Mouse (Mus musculus) hindbrain, embryonic 11.5 days (tissue): ENCODE measurements around the gene Rims3. TPM values are rescaled to one million over a fixed set of nuclear protein-coding genes. Genes with fewer than 3 reads are reported as not detected.

ENCODE experiments used
- ATAC-seq: fragments of 200-750 bp; cut with Nextera tagmentation; 2 replicates; pipeline ENCODE4 v1.8.0; 2017; ENCODE audit warnings: mild to moderate bottlenecking, moderate TSS enrichment, moderate library complexity; ENCODE audit not compliant: low FRiP score
- DNase-seq: peaks from one replicate; pipeline ENCODE4 v3.0.0-alpha.2; 2015; ENCODE audit warnings: low spot score
- H3K27ac ChIP-seq: fragments of 300-500 bp; sonication (generic); 2 replicates; pipeline ENCODE4 v1.5.1; 2014; ENCODE audit warnings: mild to moderate bottlenecking, low read depth, low read length
- H3K27me3 ChIP-seq: fragments of 300-500 bp; sonication (generic); 2 replicates; pipeline ENCODE4 v1.6.1; 2014; ENCODE audit warnings: mild to moderate bottlenecking, low read length, moderate library complexity, mixed read lengths; ENCODE audit not compliant: control insufficient read depth, insufficient read depth
- H3K36me3 ChIP-seq: fragments of 300-500 bp; sonication (generic); 2 replicates; pipeline ENCODE4 v1.6.1; 2014; ENCODE audit warnings: mild to moderate bottlenecking, low read length, moderate library complexity, mixed read lengths; ENCODE audit not compliant: control insufficient read depth, insufficient read depth
- H3K4me1 ChIP-seq: fragments of 300-500 bp; sonication (generic); replicated peaks from 2 replicates; pipeline ENCODE4 v1.6.1; 2014; ENCODE audit warnings: low read length, mixed read lengths; ENCODE audit not compliant: control insufficient read depth, insufficient read depth
- H3K4me2 ChIP-seq: fragments of 300-500 bp; sonication (generic); replicated peaks from 2 replicates; pipeline ENCODE4 v1.6.1; 2014; ENCODE audit warnings: mild to moderate bottlenecking, low read depth, low read length
- H3K4me3 ChIP-seq: fragments of 300-500 bp; sonication (generic); 2 replicates; pipeline ENCODE4 v1.5.1; 2014; ENCODE audit warnings: low read depth, low read length
- H3K9ac ChIP-seq: fragments of 300-500 bp; sonication (generic); 2 replicates; pipeline ENCODE4 v1.6.1; 2014; ENCODE audit warnings: low read depth, low read length
- H3K9me3 ChIP-seq: fragments of 300-500 bp; sonication (generic); 2 replicates; pipeline ENCODE4 v1.6.1; 2016; ENCODE audit warnings: low read length; ENCODE audit not compliant: control insufficient read depth
- WGBS: fragments of 180-500 bp; shearing (Covaris S2); extraction: QIAGEN DNeasy Blood & Tissue Kit; methylation state at CpG from one replicate; pipeline ENCODE4 v1.1.7; 2014; 5-methylcytosine and 5-hydroxymethylcytosine counted together
- polyA plus RNA-seq: library from polyadenylated mRNA; unstranded; fragments of >200 nt; fragmentation: Nextera tagmentation; extraction: Ambion mirVana; gene quantifications from 2 replicates; pipeline ENCODE4 v1.2.1, GENCODE M21; 2014

The Rims3 gene
- polyA plus RNA-seq, 1 experiment from 2014 or later, result 3.6 TPM

- Histone ChIP-seq H3K9ac (no peak overlapping the region), H3K4me3 (no peak overlapping the region), H3K27ac (no peak overlapping the region), H3K4me1 (no peaks in the 10 kb centered on the region), H3K36me3 (no peaks in the 10 kb centered on the region), H3K27me3 (no peaks in the 10 kb centered on the region), H3K4me2 (no peak overlapping the region), H3K9me3 (no peaks in the 10 kb centered on the region)
- DNase-seq (no peak), ATAC-seq (no peak)
- 66% methylated on average over 1 of the region's 1 CpGs for WGBS
Measured at GRCm38 (mm10) chr4:120819296-120819695, 35.3 kb upstream of the Rims3 start.

GRCm38 (mm10) chr4:120819871-120820270 is 34.7 kb upstream of the Rims3 start:
- ATAC-seq, result no peak
- DNase-seq, result no peak
- no peaks in the 10 kb centered on the region for H3K27me3 ChIP-seq
- no peak overlapping the region for H3K4me3 ChIP-seq
- no peaks in the 10 kb centered on the region for H3K36me3 ChIP-seq
- no peak overlapping the region for H3K27ac ChIP-seq
- H3K4me1 ChIP-seq, result no peaks in the 10 kb centered on the region
- no peak overlapping the region for H3K9ac ChIP-seq
- H3K9me3 ChIP-seq, result no peaks in the 10 kb centered on the region
- H3K4me2 ChIP-seq, result no peak overlapping the region
- WGBS, result 97% methylated on average over 2 of the region's 2 CpGs

DNA sequence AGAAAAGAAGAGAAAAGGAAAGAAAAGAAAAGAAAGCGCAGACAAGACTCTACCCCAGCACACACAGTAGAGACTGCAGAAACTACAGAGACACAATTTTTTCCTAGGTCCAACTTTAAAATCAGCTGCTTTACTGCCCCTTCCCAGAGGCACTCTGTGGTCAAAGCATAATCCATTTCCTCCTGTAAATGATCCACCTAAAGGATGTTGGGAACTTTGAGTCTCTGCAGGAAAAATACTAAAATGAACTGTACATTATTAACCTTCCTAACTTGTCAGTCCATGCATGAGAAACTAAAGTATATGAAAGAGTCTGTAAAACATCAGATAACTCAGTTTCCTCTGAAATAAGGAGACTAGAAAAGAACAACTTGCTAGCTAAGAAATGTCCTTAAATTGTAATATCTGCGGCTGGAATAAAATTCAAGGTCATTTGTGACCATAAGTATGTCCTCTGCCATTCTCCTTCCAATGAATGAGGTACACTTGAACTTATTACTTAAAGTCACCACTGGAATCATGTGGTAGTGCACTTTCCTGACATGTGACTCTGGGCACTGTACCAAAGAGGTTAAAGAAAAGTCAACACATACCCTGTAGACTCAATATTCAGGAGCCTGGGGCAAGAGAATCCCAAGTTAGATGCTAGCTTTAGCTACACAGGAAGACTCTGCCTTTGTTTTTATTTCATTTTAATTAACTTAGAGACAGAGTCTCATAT is 32.3 kb upstream of the Rims3 start:
- 91% methylated on average over 2 of the region's 2 CpGs for WGBS
- no peak overlapping the region for H3K27ac ChIP-seq
- H3K27me3 ChIP-seq, result no peaks in the 10 kb centered on the region
- no peak for ATAC-seq
- H3K9me3 ChIP-seq, result no peaks in the 10 kb centered on the region
- H3K4me3 ChIP-seq, result no peak overlapping the region
- H3K9ac ChIP-seq, result no peak overlapping the region
- no peak for DNase-seq
- no peak overlapping the region for H3K4me2 ChIP-seq
- H3K4me1 ChIP-seq, result no peaks in the 10 kb centered on the region
- no peaks in the 10 kb centered on the region for H3K36me3 ChIP-seq

DNA sequence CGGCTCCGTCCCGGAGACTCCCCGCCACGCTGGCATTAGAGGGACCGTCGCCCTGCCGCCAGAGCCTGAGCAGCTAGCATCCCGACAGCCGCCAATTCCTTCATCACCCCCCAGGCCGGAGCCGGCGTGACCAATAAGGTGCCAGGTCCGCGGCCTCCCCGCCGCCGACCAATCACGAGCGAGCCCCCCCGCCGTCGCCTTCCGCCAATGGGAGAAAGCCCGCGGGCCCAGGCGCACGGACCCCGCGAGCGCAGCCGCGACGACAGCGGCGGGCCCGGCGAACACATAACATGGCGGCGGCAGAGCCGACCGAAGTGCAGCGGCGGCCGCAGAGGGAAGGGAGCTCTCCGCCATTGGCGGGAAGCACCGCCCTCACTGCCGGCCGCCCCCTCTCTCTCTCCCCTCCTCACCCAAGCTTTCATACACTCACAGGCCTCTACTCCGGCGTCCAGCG is 29.5 kb upstream of the Rims3 start:
- Histone ChIP-seq H3K9me3 (no peaks in the 10 kb centered on the region), H3K4me2 (peak overlapping the region; percentile 49)
- peak; percentile 94 for DNase-seq

DNA sequence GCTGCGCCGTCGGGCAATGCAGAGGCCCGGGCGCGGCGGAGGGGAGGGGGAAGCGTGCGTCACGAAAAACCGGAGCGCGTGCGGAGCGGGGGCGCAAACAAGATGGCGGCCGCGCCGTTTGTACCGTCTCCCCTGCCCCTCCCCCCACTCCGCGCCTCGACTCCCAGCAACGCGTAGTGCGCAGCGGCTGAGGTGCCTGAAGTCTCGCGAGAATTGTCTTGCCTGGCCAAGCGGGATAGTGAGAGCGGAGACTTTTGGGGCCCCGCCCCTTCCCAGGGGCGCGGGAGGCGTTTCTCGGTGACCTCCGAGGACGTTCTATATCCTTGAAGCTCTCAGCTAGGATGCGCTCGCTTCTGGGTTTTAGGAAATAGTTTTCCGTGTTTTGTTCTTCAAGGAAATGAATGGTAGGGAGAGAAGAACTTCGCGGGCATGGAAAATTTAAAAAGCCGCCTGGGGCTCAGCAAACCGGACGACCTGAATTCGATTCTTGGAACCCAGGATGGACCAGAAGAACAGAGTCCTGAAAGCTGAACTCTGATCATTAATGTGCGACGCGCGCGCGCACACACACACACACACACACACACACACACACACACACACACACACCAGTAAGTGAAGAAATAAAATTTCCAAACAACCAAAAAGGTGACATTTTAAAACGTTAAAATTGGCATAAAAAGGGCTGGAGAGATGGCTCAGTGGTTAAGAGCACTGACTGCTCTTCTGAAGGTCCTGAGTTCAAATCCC is 28.9 kb upstream of the Rims3 start:
- WGBS, result 1% methylated on average over 50 of the region's 55 CpGs
- H3K36me3 ChIP-seq, result no peaks in the 10 kb centered on the region
- H3K27me3 ChIP-seq, result no peaks in the 10 kb centered on the region
- no peaks in the 10 kb centered on the region for H3K9me3 ChIP-seq
- H3K4me2 ChIP-seq, result peak overlapping the region; percentile 49
- peak; percentile 97 for ATAC-seq
- H3K4me3 ChIP-seq, result peak overlapping the region; percentile 77
- no peaks in the 10 kb centered on the region for H3K4me1 ChIP-seq
- peak overlapping the region; percentile 100 for H3K27ac ChIP-seq
- H3K9ac ChIP-seq, result peak overlapping the region; percentile 100
- peak; percentile 99 for DNase-seq

More for the DNA sequence above, 29.5 kb upstream of the Rims3 start:
- Histone ChIP-seq H3K4me1 (no peaks in the 10 kb centered on the region), H3K36me3 (no peaks in the 10 kb centered on the region), H3K4me3 (peak overlapping the region; percentile 77), H3K27ac (peak overlapping the region; percentile 100), H3K9ac (peak overlapping the region; percentile 100), H3K27me3 (no peaks in the 10 kb centered on the region)
- under 1% methylated on average over 40 of the region's 53 CpGs for WGBS
- ATAC-seq, result peak; percentile 97

GRCm38 (mm10) chr4:120826418-120826817 is 28.2 kb upstream of the Rims3 start:
- Histone ChIP-seq H3K27me3 (no peaks in the 10 kb centered on the region), H3K36me3 (no peaks in the 10 kb centered on the region), H3K4me1 (no peaks in the 10 kb centered on the region), H3K4me3 (no peak overlapping the region), H3K9me3 (no peaks in the 10 kb centered on the region), H3K9ac (no peak overlapping the region), H3K27ac (no peak overlapping the region), H3K4me2 (no peak overlapping the region)
- 92% methylated on average over 6 of the region's 6 CpGs for WGBS
- DNase-seq (peak; percentile 5), ATAC-seq (no peak)

- H3K27me3 ChIP-seq, result no peaks in the 10 kb centered on the region
- H3K9ac ChIP-seq, result no peak overlapping the region
- no peak overlapping the region for H3K27ac ChIP-seq
- DNase-seq, result no peak
- 81% methylated on average over 5 of the region's 5 CpGs for WGBS
- no peak overlapping the region for H3K4me3 ChIP-seq
- no peaks in the 10 kb centered on the region for H3K9me3 ChIP-seq
- no peaks in the 10 kb centered on the region for H3K4me1 ChIP-seq
- no peaks in the 10 kb centered on the region for H3K36me3 ChIP-seq
- ATAC-seq, result no peak
- H3K4me2 ChIP-seq, result no peak overlapping the region
Measured at GRCm38 (mm10) chr4:120830767-120831166, 23.8 kb upstream of the Rims3 start.

- Histone ChIP-seq H3K27me3 (no peaks in the 10 kb centered on the region), H3K4me3 (no peak within 1 kb of the TSS), H3K4me1 (no peaks in the 10 kb centered on the region), H3K9ac (no peak within 1 kb of the TSS), H3K4me2 (no peak within 1 kb of the TSS), H3K27ac (no peak within 1 kb of the TSS), H3K36me3 (no peaks in the 10 kb centered on the region), H3K9me3 (no peaks in the 10 kb centered on the region)
- DNase-seq, result no peak
- WGBS, result 86% methylated on average over 4 of the region's 4 CpGs
- ATAC-seq, result no peak
Measured at GRCm38 (mm10) chr4:120831472-120831871, 23.1 kb upstream of the Rims3 start, which contains the start of gene Nfyc. Nfyc (minus strand) TSS chr4:120831572.
